28 mouse cellular contexts compared by ENCODE assay signal in genomic region chr1:68542942-68543341, GRCm38 (mm10).
"Had no signal": no experiment of that assay in that cellular context is flagged by ENCODE, and none has a peak within 500 bp of the region (broad histone marks: within the 10 kb centered on the region; RNA-seq: fewer than 3 reads in every experiment).

No protein-coding gene starts in this region.

- H3K27ac ChIP-seq: embryonic facial prominence, embryonic 10.5 days; embryonic facial prominence, embryonic 12.5 days; embryonic facial prominence, embryonic 13.5 days; embryonic facial prominence, embryonic 15.5 days; forebrain, embryonic 10.5 days; forebrain, embryonic 12.5 days; forebrain, embryonic 13.5 days; forebrain, embryonic 15.5 days; gastrocnemius, adult 2 months had no signal

- H3K36me3 ChIP-seq: embryonic facial prominence, embryonic 10.5 days; embryonic facial prominence, embryonic 12.5 days; embryonic facial prominence, embryonic 13.5 days; embryonic facial prominence, embryonic 15.5 days; forebrain, embryonic 10.5 days; forebrain, embryonic 12.5 days; forebrain, embryonic 15.5 days had no signal

- H3K9ac ChIP-seq: embryonic facial prominence, embryonic 12.5 days; embryonic facial prominence, embryonic 13.5 days; embryonic facial prominence, embryonic 15.5 days; forebrain, embryonic 12.5 days; forebrain, embryonic 13.5 days; forebrain, embryonic 15.5 days; forebrain, postnatal 0 days had no signal

- H3K9me3 ChIP-seq: embryonic facial prominence, embryonic 10.5 days; embryonic facial prominence, embryonic 12.5 days; embryonic facial prominence, embryonic 13.5 days; embryonic facial prominence, embryonic 15.5 days; forebrain, embryonic 10.5 days; forebrain, embryonic 12.5 days; forebrain, embryonic 13.5 days; forebrain, embryonic 15.5 days had no signal

- H3K4me1 ChIP-seq: embryonic facial prominence, embryonic 10.5 days; embryonic facial prominence, embryonic 12.5 days; embryonic facial prominence, embryonic 13.5 days; embryonic facial prominence, embryonic 15.5 days; forebrain, embryonic 10.5 days; forebrain, embryonic 12.5 days; forebrain, embryonic 13.5 days; forebrain, embryonic 15.5 days had no signal

- H3K4me2 ChIP-seq: embryonic facial prominence, embryonic 12.5 days; embryonic facial prominence, embryonic 13.5 days; embryonic facial prominence, embryonic 15.5 days; forebrain, embryonic 12.5 days; forebrain, embryonic 13.5 days; forebrain, embryonic 15.5 days had no signal

- H3K27me3 ChIP-seq: embryonic facial prominence, embryonic 12.5 days; embryonic facial prominence, embryonic 13.5 days; embryonic facial prominence, embryonic 15.5 days; forebrain, embryonic 12.5 days; forebrain, embryonic 13.5 days; forebrain, embryonic 15.5 days had no signal

- DNase-seq: cerebellum, adult 18-20 months; cerebellum, adult 2 months; cerebellum, adult 8-10 months; cerebellum, adult 9-10 months; cerebellum, adult 9-11 months; cerebellum, postnatal 10 days; cerebellum, postnatal 14 days; cerebellum, postnatal 36 days; embryo, embryonic 11 days; forebrain, postnatal 0 days; gastrocnemius, adult 2 months; gastrocnemius, postnatal 10 days; gastrocnemius, postnatal 14 days; gastrocnemius, postnatal 25 days; gastrocnemius, postnatal 36 days; heart, adult 11 months; heart, adult 18-20 months had no signal

- ATAC-seq: forebrain, embryonic 13.5 days; forebrain, embryonic 14.5 days; forebrain, embryonic 15.5 days; forebrain, embryonic 16.5 days; forebrain, postnatal 0 days had no signal

- H3K4me3 ChIP-seq: embryonic facial prominence, embryonic 10.5 days; embryonic facial prominence, embryonic 12.5 days; embryonic facial prominence, embryonic 13.5 days; embryonic facial prominence, embryonic 15.5 days; erythroblast, embryonic 14.5 days; forebrain, embryonic 10.5 days; forebrain, embryonic 12.5 days; forebrain, embryonic 13.5 days; forebrain, embryonic 15.5 days; gastrocnemius, adult 2 months had no signal
